Mouse (Mus musculus) liver, postnatal 0 days (tissue): ENCODE results near the gene S100a11.

Experiments used
- CTCF ChIP-seq: sonication (generic); IDR thresholded peaks from 2 replicates; pipeline ENCODE4 v1.5.1; 2016; ENCODE audit warnings: antibody characterized with exemption, low read depth
- EP300 ChIP-seq: IDR thresholded peaks from 2 replicates; pipeline ENCODE4 v1.6.1; 2016; ENCODE audit warnings: antibody characterized with exemption, low read depth, mild to moderate bottlenecking

DNA sequence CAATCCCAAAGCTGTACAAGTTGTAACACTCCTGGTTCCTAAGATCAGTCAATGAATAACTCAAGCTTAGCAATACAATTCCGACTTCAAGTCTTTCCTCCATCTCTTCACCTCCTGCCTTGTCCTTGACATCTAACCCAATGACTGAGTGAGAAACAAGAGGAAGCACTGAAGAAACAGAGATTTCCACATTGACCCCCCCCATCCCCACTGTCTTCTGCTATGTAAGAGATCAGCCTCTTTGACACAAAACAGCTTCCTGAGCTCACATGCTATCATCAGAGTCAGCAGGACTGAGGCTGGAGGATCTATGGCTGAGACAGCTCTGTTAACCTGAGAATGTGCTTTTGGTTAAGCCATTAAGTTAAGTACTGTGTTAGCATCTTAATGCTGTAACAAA is 9.3 kb upstream of the S100a11 start:
- TF ChIP-seq CTCF (no peak), EP300 (no peak)
